Mouse (Mus musculus): ENCODE results near the gene 4933414I15Rik. TPM values are rescaled to one million over a fixed set of nuclear protein-coding genes. Genes with fewer than 3 reads are reported as not detected.

4933414I15Rik gene
- polyA plus RNA-seq, 1 experiment: not detected

- H3K9me3 ChIP-seq (replicated peaks; ENCODE audit: control insufficient read depth, insufficient read depth, low read length, poor library complexity, severe bottlenecking): no peaks in the 10 kb centered on the region
- no peaks in the 10 kb centered on the region for H3K4me1 ChIP-seq (ENCODE audit: control insufficient read depth, insufficient read depth, low read length)
- no peak overlapping the region for H3K9ac ChIP-seq (ENCODE audit: low read depth, poor library complexity, severe bottlenecking)
- H3K4me3 ChIP-seq (ENCODE audit: low read depth, low read length): no peak overlapping the region
- H3K27me3 ChIP-seq (ENCODE audit: control insufficient read depth, insufficient read depth, low read length, poor library complexity, severe bottlenecking): no peaks in the 10 kb centered on the region
- no peak overlapping the region for H3K27ac ChIP-seq (ENCODE audit: insufficient read depth, low read length)
- TF ChIP-seq CTCF (IDR thresholded peaks at IDR 0.05; ENCODE audit: low read depth, low read length) (no peak), EP300 (IDR thresholded peaks at IDR 0.05; ENCODE audit: insufficient read depth, low read depth, low read length) (no peak), POLR2A (IDR thresholded peaks at IDR 0.05; ENCODE audit: insufficient read depth, low read length) (no peak)
- H3K36me3 ChIP-seq (ENCODE audit: control insufficient read depth, insufficient read depth, low read length, poor library complexity, severe bottlenecking): no peaks in the 10 kb centered on the region
Measured at GRCm38 (mm10) chr11:50952290-50952689, 8.7 kb upstream of the 4933414I15Rik start.

GRCm38 (mm10) chr11:50942386-50942785, 1.2 kb downstream of the 4933414I15Rik start:
- Histone ChIP-seq H3K27ac (ENCODE audit: insufficient read depth, low read length) (no peak overlapping the region), H3K4me3 (ENCODE audit: low read depth, low read length) (no peak overlapping the region), H3K27me3 (ENCODE audit: control insufficient read depth, insufficient read depth, low read length, poor library complexity, severe bottlenecking) (0 out of 2 replicates have a peak, but pooled peaks cover 2% of the 10 kb centered on the region), H3K4me1 (ENCODE audit: control insufficient read depth, insufficient read depth, low read length) (no peaks in the 10 kb centered on the region), H3K9me3 (replicated peaks; ENCODE audit: control insufficient read depth, insufficient read depth, low read length, poor library complexity, severe bottlenecking) (no peaks in the 10 kb centered on the region), H3K36me3 (ENCODE audit: control insufficient read depth, insufficient read depth, low read length, poor library complexity, severe bottlenecking) (no peaks in the 10 kb centered on the region), H3K9ac (ENCODE audit: low read depth, poor library complexity, severe bottlenecking) (no peak overlapping the region)
- TF ChIP-seq CTCF (IDR thresholded peaks at IDR 0.05; ENCODE audit: low read depth, low read length): no peak
- TF ChIP-seq POLR2A (IDR thresholded peaks at IDR 0.05; ENCODE audit: insufficient read depth, low read length): no peak
- TF ChIP-seq EP300 (IDR thresholded peaks at IDR 0.05; ENCODE audit: insufficient read depth, low read depth, low read length): no peak

GRCm38 (mm10) chr11:50939621-50940366, 3.8 kb downstream of the 4933414I15Rik start:
- Histone ChIP-seq H3K4me1 (ENCODE audit: control insufficient read depth, insufficient read depth, low read length) (no peaks in the 10 kb centered on the region), H3K9ac (ENCODE audit: low read depth, poor library complexity, severe bottlenecking) (no peak overlapping the region), H3K4me3 (ENCODE audit: low read depth, low read length) (no peak overlapping the region), H3K27me3 (ENCODE audit: control insufficient read depth, insufficient read depth, low read length, poor library complexity, severe bottlenecking) (0 out of 2 replicates have a peak, but pooled peaks cover 2% of the 10 kb centered on the region), H3K36me3 (ENCODE audit: control insufficient read depth, insufficient read depth, low read length, poor library complexity, severe bottlenecking) (no peaks in the 10 kb centered on the region), H3K27ac (ENCODE audit: insufficient read depth, low read length) (no peak overlapping the region), H3K9me3 (replicated peaks; ENCODE audit: control insufficient read depth, insufficient read depth, low read length, poor library complexity, severe bottlenecking) (no peaks in the 10 kb centered on the region)
- peak; percentile 35 for TF ChIP-seq CTCF (IDR thresholded peaks at IDR 0.05; ENCODE audit: low read depth, low read length)
- TF ChIP-seq POLR2A (IDR thresholded peaks at IDR 0.05; ENCODE audit: insufficient read depth, low read length): no peak

GRCm38 (mm10) chr11:50938435-50938834, 5.1 kb downstream of the 4933414I15Rik start:
- H3K27me3 ChIP-seq (ENCODE audit: control insufficient read depth, insufficient read depth, low read length, poor library complexity, severe bottlenecking): 0 out of 2 replicates have a peak, but pooled peaks cover 2% of the 10 kb centered on the region
- TF ChIP-seq POLR2A (IDR thresholded peaks at IDR 0.05; ENCODE audit: insufficient read depth, low read length) (no peak), EP300 (IDR thresholded peaks at IDR 0.05; ENCODE audit: insufficient read depth, low read depth, low read length) (no peak), CTCF (IDR thresholded peaks at IDR 0.05; ENCODE audit: low read depth, low read length) (no peak)
- H3K9me3 ChIP-seq (replicated peaks; ENCODE audit: control insufficient read depth, insufficient read depth, low read length, poor library complexity, severe bottlenecking): no peaks in the 10 kb centered on the region
- no peaks in the 10 kb centered on the region for H3K4me1 ChIP-seq (ENCODE audit: control insufficient read depth, insufficient read depth, low read length)
- H3K9ac ChIP-seq (ENCODE audit: low read depth, poor library complexity, severe bottlenecking): no peak overlapping the region
- H3K27ac ChIP-seq (ENCODE audit: insufficient read depth, low read length): no peak overlapping the region
- H3K36me3 ChIP-seq (ENCODE audit: control insufficient read depth, insufficient read depth, low read length, poor library complexity, severe bottlenecking): no peaks in the 10 kb centered on the region
- no peak overlapping the region for H3K4me3 ChIP-seq (ENCODE audit: low read depth, low read length)

GRCm38 (mm10) chr11:50932040-50932439, 11.5 kb downstream of the 4933414I15Rik start:
- Histone ChIP-seq H3K36me3 (ENCODE audit: control insufficient read depth, insufficient read depth, low read length, poor library complexity, severe bottlenecking) (no peaks in the 10 kb centered on the region), H3K9me3 (replicated peaks; ENCODE audit: control insufficient read depth, insufficient read depth, low read length, poor library complexity, severe bottlenecking) (no peaks in the 10 kb centered on the region), H3K4me1 (ENCODE audit: control insufficient read depth, insufficient read depth, low read length) (no peaks in the 10 kb centered on the region), H3K27me3 (ENCODE audit: control insufficient read depth, insufficient read depth, low read length, poor library complexity, severe bottlenecking) (no peaks in the 10 kb centered on the region), H3K27ac (ENCODE audit: insufficient read depth, low read length) (no peak overlapping the region), H3K4me3 (ENCODE audit: low read depth, low read length) (no peak overlapping the region), H3K9ac (ENCODE audit: low read depth, poor library complexity, severe bottlenecking) (peak overlapping the region; percentile 73; the same call in 1 of the 2 replicates)
- TF ChIP-seq POLR2A (IDR thresholded peaks at IDR 0.05; ENCODE audit: insufficient read depth, low read length) (no peak), CTCF (IDR thresholded peaks at IDR 0.05; ENCODE audit: low read depth, low read length) (no peak), EP300 (IDR thresholded peaks at IDR 0.05; ENCODE audit: insufficient read depth, low read depth, low read length) (no peak)

GRCm38 (mm10) chr11:50931451-50931866, 12.1 kb downstream of the 4933414I15Rik start, which contains the start of gene Zfp354b:
TSS of gene Zfp354b (minus strand) at chr11:50931633.
- Histone ChIP-seq H3K9ac (ENCODE audit: low read depth, poor library complexity, severe bottlenecking) (peak within 1 kb of the TSS; percentile 73), H3K27ac (ENCODE audit: insufficient read depth, low read length) (no peak within 1 kb of the TSS), H3K9me3 (replicated peaks; ENCODE audit: control insufficient read depth, insufficient read depth, low read length, poor library complexity, severe bottlenecking) (no peaks in the 10 kb centered on the region), H3K4me1 (ENCODE audit: control insufficient read depth, insufficient read depth, low read length) (no peaks in the 10 kb centered on the region), H3K36me3 (ENCODE audit: control insufficient read depth, insufficient read depth, low read length, poor library complexity, severe bottlenecking) (no peaks in the 10 kb centered on the region), H3K27me3 (ENCODE audit: control insufficient read depth, insufficient read depth, low read length, poor library complexity, severe bottlenecking) (no peaks in the 10 kb centered on the region), H3K4me3 (ENCODE audit: low read depth, low read length) (peak within 1 kb of the TSS; percentile 92)
- TF ChIP-seq POLR2A (IDR thresholded peaks at IDR 0.05; ENCODE audit: insufficient read depth, low read length): no peak
- TF ChIP-seq EP300 (IDR thresholded peaks at IDR 0.05; ENCODE audit: insufficient read depth, low read depth, low read length): no peak
- no peak for TF ChIP-seq CTCF (IDR thresholded peaks at IDR 0.05; ENCODE audit: low read depth, low read length)
